Comparison of ENCODE assay signal across 7 mouse cellular contexts in the genomic region with DNA sequence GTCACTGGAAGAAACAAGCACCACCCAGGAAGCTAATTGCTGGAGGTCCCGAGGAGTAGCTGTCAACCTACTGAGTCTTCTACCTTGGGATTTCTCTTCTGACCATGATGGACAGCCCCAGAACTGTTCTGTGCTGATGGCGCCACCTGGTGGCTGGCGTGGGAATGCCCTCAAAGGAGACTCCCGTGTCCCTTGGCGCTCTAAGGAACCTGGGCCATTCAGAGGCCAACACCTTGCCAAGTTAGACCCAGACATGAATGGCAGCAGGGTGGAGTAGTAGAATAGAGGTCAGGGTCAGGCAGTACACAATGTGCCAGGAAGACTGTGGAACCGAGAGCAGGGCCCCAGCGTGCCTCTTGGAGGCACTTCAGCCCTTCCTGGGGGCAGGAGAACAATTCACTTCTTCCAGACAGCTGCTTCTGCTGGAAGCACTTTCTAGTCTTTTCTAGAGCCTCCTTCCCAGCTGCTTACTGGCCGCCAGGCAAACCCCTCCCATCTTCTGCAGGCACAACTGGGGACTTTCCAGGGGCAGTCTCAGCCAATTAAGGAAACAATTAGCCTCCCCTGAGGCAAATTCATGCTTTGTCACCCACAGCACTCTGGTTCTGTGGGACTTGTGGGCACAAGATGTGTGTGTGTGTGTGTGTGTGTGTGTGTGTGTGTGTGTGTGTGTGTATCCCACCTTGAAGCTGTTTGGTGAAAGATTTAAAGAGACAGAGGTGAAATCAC. TPM values are rescaled to one million over a fixed set of nuclear protein-coding genes. Genes with fewer than 3 reads are reported as not detected.
DNase-seq lines count a peak whose midpoint lies in the region; ATAC-seq and TF ChIP-seq lines count a peak whose summit lies in the region.

No protein-coding gene starts in this region.

- no peak overlapping the region for H3K4me2 ChIP-seq in forebrain, postnatal 0 days (ENCODE audit: low read depth)
- H3K4me2 ChIP-seq in hindbrain, embryonic 14.5 days (replicated peaks) = no peak overlapping the region

- no peak for TF ChIP-seq POLR2A in cerebellum, adult 2 months (IDR thresholded peaks at IDR 0.05; ENCODE audit: borderline replicate concordance, insufficient read depth, low read length)

- 0 out of 2 replicates have a peak, but pooled peaks have one; percentile 14 for ATAC-seq in forebrain, postnatal 0 days
- no peak for ATAC-seq in hindbrain, embryonic 14.5 days (ENCODE audit: low FRiP score)

- no peaks in the 10 kb centered on the region for H3K9me3 ChIP-seq in forebrain, postnatal 0 days (ENCODE audit: low read length)
- no peaks in the 10 kb centered on the region for H3K9me3 ChIP-seq in hindbrain, embryonic 14.5 days (ENCODE audit: control insufficient read depth, low read length)
- H3K9me3 ChIP-seq in megakaryocyte, embryonic 14.5 days = no peaks in the 10 kb centered on the region

- H3K27me3 ChIP-seq in cerebellum, adult 2 months (ENCODE audit: control insufficient read depth, insufficient read depth, low read length) = no peaks in the 10 kb centered on the region; the same call in 1 of the 2 replicates
- H3K27me3 ChIP-seq in forebrain, postnatal 0 days (ENCODE audit: insufficient read depth, low read length) = no peaks in the 10 kb centered on the region
- H3K27me3 ChIP-seq in hindbrain, embryonic 14.5 days (ENCODE audit: control insufficient read depth, insufficient read depth, low read length) = peaks cover 7% of the 10 kb centered on the region; the same call in 1 of the 2 replicates
- H3K27me3 ChIP-seq in megakaryocyte, embryonic 14.5 days (replicated peaks) = peaks cover 49% of the 10 kb centered on the region

- H3K9ac ChIP-seq in forebrain, postnatal 0 days = no peak overlapping the region
- no peak overlapping the region for H3K9ac ChIP-seq in hindbrain, embryonic 14.5 days

- peak; percentile 99 for TF ChIP-seq CTCF in cerebellum, adult 2 months (IDR thresholded peaks at IDR 0.05; ENCODE audit: borderline replicate concordance, insufficient read depth, low read depth, low read length)
- TF ChIP-seq CTCF in forebrain, postnatal 0 days (IDR thresholded peaks at IDR 0.05; ENCODE audit: low read depth) = peak; percentile 98

- no peak overlapping the region for H3K27ac ChIP-seq in cerebellum, adult 2 months (ENCODE audit: insufficient read depth, low read length)
- no peak overlapping the region for H3K27ac ChIP-seq in forebrain, postnatal 0 days (ENCODE audit: low read depth, low read length)
- H3K27ac ChIP-seq in hindbrain, embryonic 14.5 days = no peak overlapping the region

- H3K4me3 ChIP-seq in cerebellum, adult 2 months (replicated peaks; ENCODE audit: insufficient read depth, low read depth, low read length) = no peak overlapping the region
- no peak overlapping the region for H3K4me3 ChIP-seq in forebrain, postnatal 0 days (ENCODE audit: low read depth, low read length)
- no peak overlapping the region for H3K4me3 ChIP-seq in hindbrain, embryonic 14.5 days (replicated peaks; ENCODE audit: low read length)
- H3K4me3 ChIP-seq in megakaryocyte, embryonic 14.5 days (replicated peaks) = peak overlapping the region; percentile 83

- 14% methylated on average over 8 of the region's 8 CpGs for WGBS in cerebellum, adult 2 months
- WGBS in forebrain, postnatal 0 days = 1% methylated on average over 8 of the region's 8 CpGs
- 3% methylated on average over 8 of the region's 8 CpGs for WGBS in hindbrain, embryonic 14.5 days

- no peaks in the 10 kb centered on the region for H3K36me3 ChIP-seq in forebrain, postnatal 0 days (ENCODE audit: insufficient read depth)
- no peaks in the 10 kb centered on the region for H3K36me3 ChIP-seq in hindbrain, embryonic 14.5 days (replicated peaks; ENCODE audit: control insufficient read depth, insufficient read depth)
- no peaks in the 10 kb centered on the region for H3K36me3 ChIP-seq in megakaryocyte, embryonic 14.5 days (replicated peaks; ENCODE audit: low read length)

- peak; percentile 88 for DNase-seq in R1 (ENCODE audit: low read depth, low spot score)
- DNase-seq in cerebellum, adult 2 months = peak; percentile 77 to 91
- DNase-seq in forebrain, postnatal 0 days = peak; percentile 89
- peak; percentile 88 for DNase-seq in hindbrain, embryonic 14.5 days (ENCODE audit: low spot score)
- DNase-seq in layer of hippocampus, postnatal 25 days (ENCODE audit: extremely low spot score in 1 of 2, low spot score in 1 of 2) = peak; percentile 91 to 99
- DNase-seq in spleen, adult 12 weeks (ENCODE audit: low spot score) = peak; percentile 77

- peaks cover 18% of the 10 kb centered on the region for H3K4me1 ChIP-seq in cerebellum, adult 2 months (ENCODE audit: control insufficient read depth, insufficient read depth, low read length)
- H3K4me1 ChIP-seq in forebrain, postnatal 0 days (ENCODE audit: insufficient read depth) = peaks cover 35% of the 10 kb centered on the region
- H3K4me1 ChIP-seq in hindbrain, embryonic 14.5 days (replicated peaks; ENCODE audit: control insufficient read depth, insufficient read depth, low read length) = peaks cover 40% of the 10 kb centered on the region
- H3K4me1 ChIP-seq in megakaryocyte, embryonic 14.5 days = peaks cover 62% of the 10 kb centered on the region

RNA-seq across cellular contexts. Expression of a gene that starts 4.8 kb away (rescaled TPM):
- 0.67 and 0.80 TPM in 2 replicates for polyA plus RNA-seq in cerebellum, adult 2 months (2012; rRNA removed)
- 0.69 and 2.9 TPM in 2 replicates for total RNA-seq in forebrain, postnatal 0 days (2014; rRNA removed)
- polyA plus RNA-seq in forebrain, postnatal 0 days (2015; fragmentation: Nextera tagmentation; extraction: Ambion mirVana) = 1.5 and 1.8 TPM in 2 replicates
- polyA plus RNA-seq in hindbrain, embryonic 14.5 days (2014; fragmentation: Nextera tagmentation; extraction: Ambion mirVana) = 1.9 and 2.1 TPM in 2 replicates
- 1 to 10 TPM; 2.5 to 2.7 TPM for total RNA-seq in layer of hippocampus, postnatal 25 days (2021)
- 3.8 and 7.7 TPM in 2 replicates for polyA plus RNA-seq in megakaryocyte, embryonic 14.5 days (2012; ENCODE audit: insufficient read depth, low replicate concordance)

RNA-seq across cellular contexts. Expression of a gene that starts 50.2 kb away (rescaled TPM):
- polyA plus RNA-seq in cerebellum, adult 2 months (2012; rRNA removed) = 25.0 and 25.8 TPM in 2 replicates
- total RNA-seq in forebrain, postnatal 0 days (2014; rRNA removed) = 120 and 150 TPM in 2 replicates
- polyA plus RNA-seq in forebrain, postnatal 0 days (2015; fragmentation: Nextera tagmentation; extraction: Ambion mirVana) = 10.3 and 12.2 TPM in 2 replicates
- polyA plus RNA-seq in hindbrain, embryonic 14.5 days (2014; fragmentation: Nextera tagmentation; extraction: Ambion mirVana) = 14.0 TPM in 2 replicates
- 100 to 1,000 TPM; 213 TPM for total RNA-seq in layer of hippocampus, postnatal 25 days (2021)
- polyA plus RNA-seq in megakaryocyte, embryonic 14.5 days (2012; ENCODE audit: insufficient read depth, low replicate concordance) = 4.5 and 7.5 TPM in 2 replicates

RNA-seq across cellular contexts. Expression of a gene that starts 51.4 kb away (rescaled TPM):
- 16.5 and 19.2 TPM in 2 replicates for polyA plus RNA-seq in cerebellum, adult 2 months (2012; rRNA removed)
- 7.2 and 11.9 TPM in 2 replicates for total RNA-seq in forebrain, postnatal 0 days (2014; rRNA removed)
- polyA plus RNA-seq in forebrain, postnatal 0 days (2015; fragmentation: Nextera tagmentation; extraction: Ambion mirVana) = 39.1 and 42.6 TPM in 2 replicates
- polyA plus RNA-seq in hindbrain, embryonic 14.5 days (2014; fragmentation: Nextera tagmentation; extraction: Ambion mirVana) = 31.4 and 34.8 TPM in 2 replicates
- total RNA-seq in layer of hippocampus, postnatal 25 days (2021) = 1 to 10 TPM; 8.4 to 9.4 TPM
- 4.7 and 8.1 TPM in 2 replicates for polyA plus RNA-seq in megakaryocyte, embryonic 14.5 days (2012; ENCODE audit: insufficient read depth, low replicate concordance)
